Comparison of ENCODE assay signal across 16 mouse cellular contexts in genomic region chr7:128180126-128180525, GRCm38 (mm10). TPM values are rescaled to one million over a fixed set of nuclear protein-coding genes. Genes with fewer than 3 reads are reported as not detected.
A peak's percentile ranks its signal among the peaks of the same experiment; 100 is the strongest.
DNase-seq lines count a peak whose midpoint lies in the region; ATAC-seq and TF ChIP-seq lines count a peak whose summit lies in the region.
"Had no signal": no experiment of that assay in that cellular context is flagged by ENCODE, and none has a peak within 500 bp of the region (broad histone marks: within the 10 kb centered on the region; RNA-seq: fewer than 3 reads in every experiment).

No protein-coding gene starts in this region.

- no peak overlapping the region for H3K4me3 ChIP-seq in small intestine, adult 2 months (ENCODE audit: low read depth, low read length)
- H3K4me3 ChIP-seq: heart, adult 2 months; left cerebral cortex, adult 2 months; limb, embryonic 13.5 days had no signal

- H3K4me1 ChIP-seq in small intestine, adult 2 months (ENCODE audit: control insufficient read depth, insufficient read depth, insufficient read length, low read length) = peaks cover 4% of the 10 kb centered on the region; the same call in 1 of the 2 replicates
- H3K4me1 ChIP-seq: limb, embryonic 13.5 days had no signal

- ATAC-seq in granulocyte monocyte progenitor cell, adult 5-6 weeks (replicated peaks; ENCODE audit: poor library complexity, severe bottlenecking) = peak; percentile 89

- WGBS in small intestine, adult 2 months = 83% methylated on average over 7 of the region's 7 CpGs

- H3K36me3 ChIP-seq in small intestine, adult 2 months (ENCODE audit: control insufficient read depth, insufficient read depth, low read length) = no peaks in the 10 kb centered on the region
- H3K36me3 ChIP-seq: limb, embryonic 13.5 days had no signal

- no peaks in the 10 kb centered on the region for H3K27me3 ChIP-seq in small intestine, adult 2 months (ENCODE audit: control insufficient read depth, insufficient read depth, low read length)
- H3K27me3 ChIP-seq: limb, embryonic 13.5 days had no signal

- 0 out of 2 replicates have a peak overlapping the region, but pooled peaks have one; percentile 21 for H3K27ac ChIP-seq in small intestine, adult 2 months (ENCODE audit: insufficient read depth, low read depth, low read length)
- H3K27ac ChIP-seq: heart, adult 2 months; left cerebral cortex, adult 2 months; limb, embryonic 13.5 days; macrophage had no signal

- peak; percentile 35 to 39 for DNase-seq in lung, postnatal 4 days
- no peak for DNase-seq in lung, postnatal 25 days (ENCODE audit: low spot score)
- peak; percentile 57 for DNase-seq in thymus, postnatal 4 days
- DNase-seq in urinary bladder, adult 2 months (ENCODE audit: low spot score) = no peak
- DNase-seq in right cerebral cortex, postnatal 36 days (ENCODE audit: low spot score in 2 of 2) = no peak
- DNase-seq: cerebellum, adult 9-10 months; heart, adult 2 months; heart, postnatal 36 days; kidney, postnatal 14 days had no signal

- TF ChIP-seq POLR2A in small intestine, adult 2 months (IDR thresholded peaks at IDR 0.05; ENCODE audit: low read depth, low read length) = no peak

- TF ChIP-seq CTCF in small intestine, adult 2 months (IDR thresholded peaks at IDR 0.05; ENCODE audit: extremely low read depth, insufficient read length, insufficient replicate concordance, low read depth, low read length) = no peak

RNA-seq across cellular contexts. Expression of gene Itgad, which starts 25.9 kb away (rescaled TPM):
- total RNA-seq in granulocyte monocyte progenitor cell, adult 5-6 weeks (2014; fragmentation: Nextera tagmentation) = 0.47 TPM in 1 of 2 replicates, not detected in the other
- total RNA-seq in granulocyte monocyte progenitor cell, adult 5-6 weeks (2017) = 0.21 TPM in 1 of 2 replicates, not detected in the other
- 0.61 and 1.4 TPM in 2 replicates for polyA plus RNA-seq in small intestine, adult 2 months (2012; rRNA removed)
- polyA plus RNA-seq in urinary bladder, adult 2 months (2012; rRNA removed) = 0.09 and 0.39 TPM in 2 replicates
- total RNA-seq: ES-E14; left cerebral cortex, adult 2 months had no signal
- polyA plus RNA-seq: intestine, embryonic 14.5 days; limb, embryonic 13.5 days had no signal

RNA-seq across cellular contexts. Expression of gene Cox6a2, which starts 26.1 kb away (rescaled TPM):
- total RNA-seq in granulocyte monocyte progenitor cell, adult 5-6 weeks (2014; fragmentation: Nextera tagmentation) = 7.4 TPM in 1 of 2 replicates, not detected in the other
- total RNA-seq in granulocyte monocyte progenitor cell, adult 5-6 weeks (2017) = 0.34 and 1.1 TPM in 2 replicates
- polyA plus RNA-seq in small intestine, adult 2 months (2012; rRNA removed) = 0.53 and 1.1 TPM in 2 replicates
- 0.24 and 0.26 TPM in 2 replicates for polyA plus RNA-seq in urinary bladder, adult 2 months (2012; rRNA removed)
- polyA plus RNA-seq: intestine, embryonic 14.5 days had no signal

RNA-seq across cellular contexts. Expression of gene Itgax, which starts 50.8 kb away (rescaled TPM):
- 0.54 and 2.4 TPM in 2 replicates for total RNA-seq in granulocyte monocyte progenitor cell, adult 5-6 weeks (2014; fragmentation: Nextera tagmentation)
- total RNA-seq in granulocyte monocyte progenitor cell, adult 5-6 weeks (2017) = 1.9 and 2.4 TPM in 2 replicates
- 4.6 and 5.8 TPM in 2 replicates for polyA plus RNA-seq in small intestine, adult 2 months (2012; rRNA removed)
- 3.4 and 3.8 TPM in 2 replicates for polyA plus RNA-seq in urinary bladder, adult 2 months (2012; rRNA removed)
- total RNA-seq: ES-E14 had no signal
- polyA plus RNA-seq: limb, embryonic 13.5 days had no signal

RNA-seq across cellular contexts. Expression of gene Armc5, which starts 57.0 kb away (rescaled TPM):
- total RNA-seq in granulocyte monocyte progenitor cell, adult 5-6 weeks (2014; fragmentation: Nextera tagmentation) = 6.0 and 15.4 TPM in 2 replicates
- 9.3 and 9.6 TPM in 2 replicates for total RNA-seq in granulocyte monocyte progenitor cell, adult 5-6 weeks (2017)
- 24.7 and 57.1 TPM in 2 replicates for polyA plus RNA-seq in small intestine, adult 2 months (2012; rRNA removed)
- 18.6 and 20.4 TPM in 2 replicates for polyA plus RNA-seq in urinary bladder, adult 2 months (2012; rRNA removed)

RNA-seq across cellular contexts. Expression of gene 9130023H24Rik, which starts 57.7 kb away (rescaled TPM):
- 1.8 and 2.3 TPM in 2 replicates for total RNA-seq in granulocyte monocyte progenitor cell, adult 5-6 weeks (2014; fragmentation: Nextera tagmentation)
- 5.2 and 6.6 TPM in 2 replicates for total RNA-seq in granulocyte monocyte progenitor cell, adult 5-6 weeks (2017)
- 0.60 and 0.71 TPM in 2 replicates for polyA plus RNA-seq in small intestine, adult 2 months (2012; rRNA removed)
- polyA plus RNA-seq in urinary bladder, adult 2 months (2012; rRNA removed) = 6.1 and 6.3 TPM in 2 replicates

Comparison
In these comparisons a context has a peak if more than half of its experiments do, and no peak if none do; other contexts are left out.
1. DNase-seq: peak in lung, postnatal 4 days (2 of 2) and thymus, postnatal 4 days (single experiment); none in lung, postnatal 25 days (single experiment), urinary bladder, adult 2 months (single experiment) and right cerebral cortex, postnatal 36 days (0 of 2).